Mouse (Mus musculus): Measurements from ENCODE around the gene Chat.
"Not testable (repeated sequence)": the region's sequence is repeated elsewhere in the genome, so short reads cannot be mapped to it uniquely, and the experiment has no call there.

Gene Chat

GRCm38 (mm10) chr14:32463211-32464040 lies 2.4 kb downstream of the Chat start:
- no peak for DNase-seq (ENCODE audit: low spot score)

- no peak for DNase-seq (ENCODE audit: low spot score)
These were observed 13.2 kb downstream of the Chat start for GRCm38 (mm10) chr14:32452552-32452951.

- DNase-seq (ENCODE audit: low spot score): no peak
These were observed 18.8 kb downstream of the Chat start for GRCm38 (mm10) chr14:32446989-32447388.

GRCm38 (mm10) chr14:32443446-32443845 lies 22.3 kb downstream of the Chat start:
- no peak for DNase-seq (ENCODE audit: low spot score)

GRCm38 (mm10) chr14:32439744-32440143 lies 26.0 kb downstream of the Chat start:
- peak; percentile 48 for DNase-seq (ENCODE audit: low spot score)

GRCm38 (mm10) chr14:32439316-32439715 lies 26.5 kb downstream of the Chat start:
- no peak for DNase-seq (ENCODE audit: low spot score)

DNA sequence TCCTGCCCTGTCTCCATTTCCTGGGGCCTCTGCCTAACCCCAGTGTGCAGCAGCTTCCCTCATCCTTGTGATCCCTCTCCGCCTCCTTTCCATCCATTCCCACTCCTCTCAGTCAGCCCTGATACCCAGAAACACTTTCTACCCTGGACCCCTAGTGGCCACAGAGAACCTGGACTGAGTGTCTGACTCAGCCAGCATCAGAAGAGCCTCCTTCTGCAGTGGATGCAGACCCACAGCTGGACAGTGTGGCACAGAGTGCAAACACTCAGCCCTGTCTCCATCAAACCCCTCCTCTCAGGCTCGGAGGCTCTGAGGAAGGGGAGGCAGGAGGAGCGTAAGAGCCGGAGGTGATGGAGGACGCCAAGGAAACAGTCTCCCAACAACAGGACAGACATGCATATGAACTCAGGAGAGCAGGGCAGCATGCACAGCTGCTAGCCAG lies 28.4 kb downstream of the Chat start:
- no peak for DNase-seq (ENCODE audit: low spot score)

- no peak for DNase-seq (ENCODE audit: low spot score)
These were observed 36.7 kb downstream of the Chat start for GRCm38 (mm10) chr14:32429030-32429602.

- DNase-seq (ENCODE audit: low spot score): no peak
These were observed 41.8 kb downstream of the Chat start for GRCm38 (mm10) chr14:32423946-32424345.

- DNase-seq (ENCODE audit: low spot score): no peak
These were observed 47.0 kb downstream of the Chat start for GRCm38 (mm10) chr14:32418747-32419146.

- DNase-seq (ENCODE audit: low spot score): no peak
These were observed 53.7 kb downstream of the Chat start for GRCm38 (mm10) chr14:32412075-32412474.

DNA sequence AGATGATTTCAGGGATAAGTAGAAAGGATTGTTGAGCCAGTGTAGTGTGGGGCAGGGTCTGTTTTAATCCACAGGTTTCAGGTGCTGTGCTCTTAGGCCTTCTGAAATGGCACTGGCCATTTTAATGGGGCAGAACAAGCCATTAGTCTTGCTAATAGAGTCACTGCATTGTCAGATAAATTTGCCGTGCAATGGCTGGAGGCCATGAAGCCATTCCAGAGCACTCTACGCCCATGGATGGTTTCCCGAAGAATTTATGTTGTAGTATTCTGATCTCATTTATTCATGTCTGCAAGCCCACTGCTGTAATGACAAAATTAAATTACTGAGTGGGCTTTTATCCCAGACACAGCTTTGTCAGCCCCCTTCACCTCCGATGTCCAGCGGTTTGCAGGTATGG lies 55.7 kb downstream of the Chat start:
- DNase-seq (ENCODE audit: low spot score): no peak

DNA sequence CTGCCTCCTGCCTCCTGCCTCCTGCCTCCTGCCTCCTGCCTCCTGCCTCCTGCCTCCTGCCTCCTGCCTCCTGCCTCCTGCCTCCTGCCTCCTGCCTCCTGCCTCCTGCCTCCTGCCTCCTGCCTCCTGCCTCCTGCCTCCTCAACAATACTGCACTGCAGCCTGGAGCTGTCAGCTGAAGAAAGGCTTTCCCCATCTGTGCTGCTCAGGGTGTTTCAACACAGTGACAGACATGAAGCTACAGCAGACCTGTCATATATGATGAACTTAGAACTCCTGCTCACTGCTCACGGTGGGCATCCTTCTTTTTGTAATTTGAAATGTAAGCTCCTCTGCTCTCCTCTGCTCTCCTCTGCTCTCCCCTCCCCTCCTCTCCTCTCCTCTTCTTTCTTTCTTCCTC lies 60.4 kb downstream of the Chat start:
- not testable (repeated sequence) for DNase-seq (ENCODE audit: low spot score)

- peak; percentile 66 for DNase-seq (ENCODE audit: low spot score)
These were observed 77.6 kb downstream of the Chat start, which contains the start of gene 1700024G13Rik for GRCm38 (mm10) chr14:32388196-32388595. Gene 1700024G13Rik (minus strand): TSS chr14:32388391.

DNA sequence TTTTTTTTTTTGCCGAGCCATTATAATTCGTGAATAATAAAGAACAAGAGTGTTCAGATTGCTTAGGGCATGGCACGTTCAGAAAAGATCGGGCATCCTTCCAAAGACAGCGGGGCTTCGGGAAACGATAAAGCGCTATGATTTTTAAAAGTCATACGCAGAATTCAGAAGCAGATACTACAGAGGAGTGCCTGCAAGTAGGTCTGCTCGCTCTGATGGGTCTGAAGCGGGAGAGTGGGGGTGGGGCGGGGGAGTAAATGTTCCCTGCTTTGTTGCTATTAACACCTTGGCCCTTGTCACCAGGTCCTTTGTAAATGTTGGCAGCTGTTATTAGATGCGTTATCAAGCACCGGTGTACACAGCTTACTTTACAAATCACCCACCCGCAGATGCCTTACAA lies 84.2 kb downstream of the Chat start:
- DNase-seq (ENCODE audit: low spot score): no peak

DNA sequence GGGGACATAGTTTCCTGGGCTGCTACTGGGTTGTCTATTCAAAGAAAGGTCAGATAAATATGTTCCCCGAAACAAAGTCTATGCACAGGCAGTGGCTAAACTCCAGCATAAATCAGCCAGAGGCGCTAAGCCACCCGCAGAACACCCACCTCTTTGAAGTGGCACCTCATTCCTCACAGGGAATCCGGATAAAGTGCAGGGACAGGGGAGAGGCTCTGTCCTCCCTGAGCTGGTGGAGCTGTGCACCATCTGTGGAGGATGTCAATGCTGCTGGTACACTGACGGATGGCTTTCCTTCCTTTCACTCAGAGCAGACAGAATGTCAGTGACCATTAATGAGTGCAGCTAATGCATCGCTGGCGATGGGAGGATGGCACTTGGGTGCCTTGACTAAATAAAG lies 84.7 kb downstream of the Chat start:
- no peak for DNase-seq (ENCODE audit: low spot score)

- no peak for DNase-seq (ENCODE audit: low spot score)
These were observed 85.7 kb downstream of the Chat start for GRCm38 (mm10) chr14:32380099-32380480.

DNA sequence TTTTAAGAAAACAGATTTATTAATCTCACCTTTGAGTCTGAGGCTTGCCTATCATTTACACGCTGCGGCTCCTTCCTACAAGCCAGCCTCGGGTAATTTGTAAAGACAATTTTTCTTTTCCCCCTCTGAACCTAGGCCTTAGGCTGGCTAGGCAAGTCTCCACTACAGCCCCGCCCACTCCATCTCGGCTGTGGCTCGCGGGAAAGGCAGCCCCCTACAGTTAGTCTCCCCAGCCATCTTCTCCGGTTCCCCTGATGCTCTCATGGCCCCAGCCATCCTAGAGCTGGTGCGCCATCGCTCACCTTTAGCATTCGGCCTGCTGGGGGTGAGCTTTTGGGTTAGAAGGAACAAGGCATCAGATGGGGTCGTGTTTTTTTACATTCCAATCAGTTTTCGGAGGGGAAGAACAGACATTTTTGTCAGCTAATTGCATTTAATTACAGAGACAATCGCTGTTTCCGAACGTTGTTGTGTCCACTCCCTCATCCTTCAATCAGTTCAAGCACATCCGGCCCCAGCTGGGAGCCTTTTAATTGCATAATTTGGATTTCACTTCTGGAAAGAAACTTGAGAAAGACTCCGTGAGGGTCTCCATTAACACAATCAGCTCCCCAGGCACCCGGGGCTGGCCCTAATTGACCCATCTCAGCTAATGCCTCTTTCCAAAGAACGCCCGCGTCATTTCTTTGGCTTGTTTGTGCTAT lies 86.2 kb downstream of the Chat start:
- DNase-seq (ENCODE audit: low spot score): no peak

DNA sequence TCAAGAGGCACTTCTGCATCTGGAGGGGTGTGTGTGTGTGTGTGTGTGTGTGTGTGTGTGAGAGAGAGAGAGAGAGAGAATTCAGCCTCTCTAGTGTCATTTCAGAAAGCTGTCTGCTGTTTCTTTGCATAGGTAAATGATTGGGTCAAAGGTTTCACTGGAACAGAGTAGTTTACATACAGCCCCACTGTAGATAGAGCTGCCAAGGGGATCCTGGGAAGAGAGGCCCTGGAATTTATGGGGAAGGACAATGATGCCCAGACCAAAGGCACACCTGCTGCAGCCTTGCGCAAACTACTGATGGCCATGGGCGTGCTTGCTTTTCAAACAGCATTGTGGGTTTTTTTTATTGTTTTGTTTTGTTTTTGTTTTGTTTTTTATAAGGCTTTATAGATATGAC lies 93.3 kb downstream of the Chat start:
- no peak for DNase-seq (ENCODE audit: low spot score)

DNA sequence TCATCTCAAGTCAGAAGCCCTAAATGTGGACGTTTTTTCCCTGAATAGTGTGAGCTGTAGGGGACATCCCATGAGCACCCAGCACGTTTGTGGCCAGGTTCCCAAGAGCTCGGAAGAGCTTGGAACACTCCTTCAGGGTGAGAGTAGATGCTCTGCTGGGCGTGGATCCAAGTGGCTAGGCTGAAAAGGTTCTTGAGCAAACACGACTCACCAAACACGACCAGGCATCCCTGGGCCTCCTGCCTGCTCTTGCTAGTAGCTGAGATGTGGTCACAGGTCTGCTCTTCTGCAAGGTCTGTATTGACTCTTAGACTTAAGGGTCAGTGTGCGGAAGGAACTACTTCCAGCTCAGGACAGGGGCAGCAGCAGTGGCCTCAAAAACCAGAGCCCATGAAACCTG lies 96.0 kb downstream of the Chat start:
- DNase-seq (ENCODE audit: low spot score): no peak

- DNase-seq (ENCODE audit: low spot score): no peak
These were observed 101.4 kb downstream of the Chat start for GRCm38 (mm10) chr14:32364359-32364758.
